Mouse (Mus musculus): ENCODE data around the gene Dedd2.

Gene Dedd2

GRCm38 (mm10) chr7:25179606-25180161 is 40.7 kb downstream of the Dedd2 start, which contains the start of gene Pou2f2:
TSS of gene Pou2f2 (minus strand) at chr7:25179726.
- DNase-seq (ENCODE audit: extremely low read depth, low read depth): peak; percentile 67

GRCm38 (mm10) chr7:25178787-25179605 is 41.4 kb downstream of the Dedd2 start:
- peak; percentile 52 for DNase-seq (ENCODE audit: extremely low read depth, low read depth)

- no peak for DNase-seq (ENCODE audit: extremely low read depth, low read depth)
These were observed 42.1 kb downstream of the Dedd2 start for GRCm38 (mm10) chr7:25178317-25178716.

GRCm38 (mm10) chr7:25174343-25174742 is 46.1 kb downstream of the Dedd2 start:
- no peak for DNase-seq (ENCODE audit: extremely low read depth, low read depth)

- DNase-seq (ENCODE audit: extremely low read depth, low read depth): no peak
These were observed 47.7 kb downstream of the Dedd2 start for GRCm38 (mm10) chr7:25172669-25173068.

GRCm38 (mm10) chr7:25170583-25170982 is 49.8 kb downstream of the Dedd2 start:
- no peak for DNase-seq (ENCODE audit: extremely low read depth, low read depth)

- DNase-seq (ENCODE audit: extremely low read depth, low read depth): no peak
These were observed 54.3 kb downstream of the Dedd2 start for GRCm38 (mm10) chr7:25166106-25166505.

GRCm38 (mm10) chr7:25156158-25156648 is 64.2 kb downstream of the Dedd2 start:
- peak; percentile 43 for DNase-seq (ENCODE audit: extremely low read depth, low read depth)

GRCm38 (mm10) chr7:25155469-25156157 is 64.8 kb downstream of the Dedd2 start:
- DNase-seq (ENCODE audit: extremely low read depth, low read depth): peak; percentile 92

- DNase-seq (ENCODE audit: extremely low read depth, low read depth): peak; percentile 33
These were observed 65.8 kb downstream of the Dedd2 start for GRCm38 (mm10) chr7:25154648-25155047.

- no peak for DNase-seq (ENCODE audit: extremely low read depth, low read depth)
These were observed 66.6 kb downstream of the Dedd2 start for GRCm38 (mm10) chr7:25153841-25154240.

GRCm38 (mm10) chr7:25151916-25152556 is 68.4 kb downstream of the Dedd2 start:
- DNase-seq (ENCODE audit: extremely low read depth, low read depth): no peak

- no peak for DNase-seq (ENCODE audit: extremely low read depth, low read depth)
These were observed 69.4 kb downstream of the Dedd2 start for GRCm38 (mm10) chr7:25151009-25151408.

GRCm38 (mm10) chr7:25150151-25150663 is 70.2 kb downstream of the Dedd2 start:
- DNase-seq (ENCODE audit: extremely low read depth, low read depth): no peak
